Mouse (Mus musculus) retina, adult 2 months (tissue): Measurements from ENCODE around the gene Gm42669.

Experiments used
- DNase-seq: peaks from one replicate; pipeline ENCODE4 v3.0.0-alpha.2; 2012; ENCODE audit warnings: low read depth, low spot score

Gm42669 gene

DNA sequence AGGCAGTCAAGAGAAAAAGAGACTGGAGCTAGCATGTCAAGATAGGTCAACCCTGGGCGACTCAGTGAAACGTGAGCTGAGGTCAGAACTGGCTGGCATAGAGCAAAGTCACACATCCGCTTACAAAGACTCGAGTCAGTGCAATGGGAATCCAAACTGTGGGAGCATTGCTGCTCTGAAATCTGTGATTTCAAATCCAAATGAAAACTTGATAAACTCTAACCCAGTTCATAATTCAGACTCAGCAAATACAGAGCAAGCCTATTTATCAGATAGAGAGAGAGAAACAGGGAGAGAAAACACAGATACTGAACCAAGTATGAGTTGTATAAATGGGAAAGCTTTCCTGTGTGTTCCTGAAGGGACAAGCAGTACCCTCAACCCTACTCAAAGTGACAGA, at the start of gene Gm42669:
Gm42669 (plus strand) TSS at position 301 of the 400 bp plus-strand sequence.
- no peak for DNase-seq

DNA sequence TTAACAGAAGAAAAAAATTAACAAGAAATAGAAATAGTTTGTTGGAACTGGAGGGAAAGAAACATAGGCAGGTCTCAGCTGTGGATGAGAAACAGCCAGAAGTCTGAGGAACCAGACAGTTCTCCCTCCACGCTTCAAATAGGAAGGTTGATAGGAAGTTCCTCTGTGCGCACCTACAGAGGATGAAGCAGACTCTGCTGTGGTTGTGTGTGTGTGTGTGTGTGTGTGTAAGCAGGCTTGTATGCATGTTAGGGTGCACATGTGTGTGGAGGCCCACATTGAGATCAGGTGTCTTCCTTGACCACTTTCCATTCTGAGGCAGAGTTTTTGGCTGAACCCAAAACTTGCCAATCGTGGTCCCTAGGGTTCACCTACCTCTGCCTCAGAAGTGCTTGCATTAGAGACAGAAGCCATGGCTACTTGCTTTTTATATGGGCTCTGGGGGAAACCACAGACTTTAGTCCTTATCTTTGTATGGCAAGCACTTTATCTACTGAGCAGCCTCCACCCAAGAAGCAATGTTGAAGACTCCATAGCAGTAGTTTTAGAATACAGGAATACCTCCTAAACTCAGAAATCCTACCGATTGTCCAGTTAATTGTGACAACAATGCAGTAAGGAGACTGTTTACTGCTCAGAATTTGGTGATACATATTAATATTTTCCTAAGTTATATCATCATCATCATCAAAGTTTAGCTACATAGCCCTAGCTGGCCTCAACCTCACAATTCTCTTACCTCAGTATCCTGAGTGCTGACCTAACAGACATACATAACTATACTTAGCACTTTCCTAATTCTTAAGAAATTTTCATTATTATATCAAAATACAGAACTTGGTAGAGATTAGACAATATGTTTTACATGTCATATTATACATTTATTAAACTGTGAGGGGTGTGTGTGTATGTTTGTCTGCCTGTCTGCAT, 45.0 kb upstream of the Gm42669 start:
- no peak for DNase-seq

DNA sequence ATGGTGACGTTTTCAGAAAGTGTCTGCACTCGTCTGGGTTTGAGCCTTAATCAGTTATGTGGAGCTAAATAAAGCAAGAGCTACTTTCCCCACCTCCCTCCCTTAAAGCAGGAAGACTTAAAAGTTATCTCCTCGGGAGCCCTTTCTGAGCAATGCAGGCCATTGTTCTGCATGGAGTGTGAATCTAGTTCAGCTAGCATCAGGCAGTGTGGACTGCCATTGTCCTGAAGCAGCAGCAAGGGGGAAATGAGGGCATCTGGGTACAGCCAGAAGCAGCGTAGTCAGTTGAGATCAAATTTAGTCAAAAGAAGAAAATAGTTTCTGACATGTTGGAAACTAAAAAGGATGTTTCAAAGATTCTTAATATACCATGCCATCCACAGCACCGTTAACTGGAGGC, 40.9 kb upstream of the Gm42669 start:
- peak; percentile 15 for DNase-seq

GRCm38 (mm10) chr5:107467098-107467497, 40.3 kb upstream of the Gm42669 start:
- no peak for DNase-seq

DNA sequence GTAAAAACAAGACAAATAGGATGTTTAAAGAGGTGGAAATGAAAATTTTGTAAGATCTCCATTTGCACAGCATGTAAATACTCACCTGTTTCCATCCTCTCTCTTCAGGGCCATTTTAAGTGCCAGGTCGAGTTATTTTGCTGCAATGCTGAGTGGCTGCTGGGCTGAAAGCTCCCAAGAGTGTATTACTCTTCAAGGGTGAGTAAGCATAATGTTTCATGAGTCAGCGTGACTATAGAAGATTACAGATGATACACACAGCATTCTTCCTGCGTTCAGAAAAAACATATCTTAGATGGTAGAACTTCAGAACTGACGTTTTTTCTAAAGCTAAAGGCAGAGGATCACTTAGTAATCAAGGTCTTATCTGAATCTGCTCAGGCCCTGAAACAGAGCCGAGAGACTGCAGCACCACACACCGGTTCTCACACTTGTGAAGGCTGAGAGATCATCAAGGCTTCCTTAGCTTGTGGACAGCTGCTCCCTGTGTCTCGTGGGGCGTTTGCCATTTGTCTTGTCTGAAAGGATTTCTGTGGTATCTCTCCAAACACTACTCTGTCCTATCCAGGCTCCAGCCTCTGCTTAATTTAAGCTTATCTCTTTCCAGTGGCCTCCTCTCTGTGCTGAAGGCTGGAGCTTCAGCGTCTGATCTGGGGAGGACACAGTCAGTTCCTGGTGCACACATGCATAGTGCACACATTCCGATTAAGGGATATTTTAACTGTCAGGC, 36.7 kb upstream of the Gm42669 start:
- no peak for DNase-seq

- DNase-seq: no peak
Measured at GRCm38 (mm10) chr5:107480194-107480593, 27.2 kb upstream of the Gm42669 start.

GRCm38 (mm10) chr5:107488996-107489395, 18.4 kb upstream of the Gm42669 start:
- no peak for DNase-seq

DNA sequence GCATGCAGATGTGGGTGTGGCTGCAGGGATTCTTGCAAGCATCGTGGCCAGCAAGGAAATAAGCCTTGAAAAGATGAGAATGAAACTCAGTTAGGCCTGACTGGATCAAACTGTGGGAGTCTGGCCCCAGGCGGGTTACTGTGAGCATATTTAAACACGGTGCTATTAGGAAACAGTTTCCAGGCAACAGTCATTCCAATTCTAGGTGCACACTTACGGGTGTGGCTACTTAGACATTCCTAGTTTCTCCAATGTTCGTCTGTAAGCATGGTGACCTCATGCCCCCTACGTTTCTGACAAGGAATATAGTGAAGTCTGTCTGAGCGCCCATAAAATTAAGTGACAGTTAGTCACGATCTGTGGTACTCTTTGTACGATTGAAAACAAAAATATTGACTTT, 16.4 kb upstream of the Gm42669 start:
- DNase-seq: no peak

GRCm38 (mm10) chr5:107492471-107492870, 14.9 kb upstream of the Gm42669 start:
- no peak for DNase-seq

DNA sequence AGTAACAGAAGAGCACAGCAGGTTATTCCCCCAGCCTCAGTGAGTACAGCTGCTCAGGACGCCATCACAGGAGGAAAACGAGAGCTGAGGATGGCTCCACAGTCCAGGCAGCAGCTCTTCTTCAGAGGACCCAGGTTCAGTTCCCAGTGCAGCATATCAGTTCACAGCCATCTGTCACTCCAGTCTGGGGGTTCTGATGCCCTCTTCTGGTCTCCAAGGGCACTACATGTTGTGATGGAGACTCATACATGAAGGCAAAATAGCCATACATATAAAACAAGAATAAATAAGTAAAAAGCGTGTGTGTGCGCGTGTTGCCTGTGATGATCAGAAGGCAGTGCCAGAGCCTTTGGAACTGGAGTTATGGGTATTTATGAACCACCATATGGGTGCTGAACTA, 12.7 kb upstream of the Gm42669 start:
- DNase-seq: no peak

DNA sequence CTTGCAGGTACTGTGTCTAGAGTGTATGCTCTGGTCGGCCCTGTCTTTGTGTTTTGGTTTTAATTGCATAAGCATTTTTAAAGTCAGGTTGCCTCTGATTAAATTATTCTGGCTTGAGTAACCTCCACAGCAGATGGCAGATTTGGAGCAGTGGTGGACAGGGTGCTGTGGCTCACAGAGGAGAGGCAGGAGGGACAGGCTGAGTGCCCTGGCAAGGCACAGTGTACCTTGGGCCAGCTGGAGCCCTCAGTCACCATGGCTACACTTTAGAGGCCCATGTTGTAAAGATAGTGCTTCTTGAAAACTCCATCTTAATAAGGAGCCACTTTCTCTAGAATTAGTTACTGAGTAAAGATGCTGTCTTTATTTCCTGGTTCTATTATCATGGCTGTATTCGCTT, 11.4 kb upstream of the Gm42669 start:
- DNase-seq: no peak

DNA sequence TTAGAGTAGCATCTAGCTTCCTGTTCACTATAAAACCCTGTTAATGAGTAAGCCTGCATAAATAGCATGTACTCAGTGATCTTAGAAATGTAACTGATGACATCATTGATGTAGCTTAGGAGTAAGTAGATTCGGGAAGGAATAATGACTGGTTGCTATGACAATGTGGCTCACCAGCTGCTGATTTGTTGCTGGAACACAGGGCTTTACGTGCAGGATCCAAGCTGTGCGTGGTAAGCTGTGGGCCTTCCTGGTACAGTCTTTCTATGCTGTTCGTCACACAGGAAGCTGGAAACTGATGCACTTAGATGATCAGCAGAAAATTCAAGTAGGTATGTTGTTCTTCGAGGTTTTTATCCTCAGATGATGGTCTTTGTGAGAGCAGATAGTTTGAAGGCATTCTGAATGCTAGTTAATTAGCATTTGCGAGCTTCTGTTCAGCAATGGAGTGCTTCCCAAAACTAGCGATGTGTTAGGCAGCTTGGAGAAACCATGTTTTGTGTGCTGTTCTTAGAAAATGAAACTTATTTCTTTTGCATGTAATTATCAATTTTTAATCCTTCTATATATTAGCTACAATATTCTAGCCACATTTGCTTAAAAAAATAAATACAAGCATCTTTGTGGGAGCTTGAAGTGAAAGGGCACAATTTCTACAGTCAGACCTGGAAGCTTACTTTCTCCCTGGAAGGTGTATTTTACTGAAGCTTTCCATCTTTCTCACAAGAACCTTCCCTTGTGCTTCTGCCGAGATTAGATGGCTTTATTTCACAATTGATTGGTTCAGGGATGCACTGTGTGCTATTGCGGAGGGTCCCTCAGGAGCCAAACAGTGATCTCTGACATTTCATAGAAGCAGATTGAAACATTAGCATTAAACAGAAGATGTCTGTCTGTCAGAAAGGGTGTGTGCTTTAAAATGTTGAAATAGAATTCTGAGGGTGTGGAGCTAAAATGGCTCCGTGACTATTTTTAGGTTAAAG, 9.6 kb upstream of the Gm42669 start:
- peak; percentile 49 for DNase-seq

- DNase-seq: no peak
Measured at GRCm38 (mm10) chr5:107498806-107499310, 8.6 kb upstream of the Gm42669 start.

GRCm38 (mm10) chr5:107499891-107500535, 7.4 kb upstream of the Gm42669 start:
- DNase-seq: no peak

DNA sequence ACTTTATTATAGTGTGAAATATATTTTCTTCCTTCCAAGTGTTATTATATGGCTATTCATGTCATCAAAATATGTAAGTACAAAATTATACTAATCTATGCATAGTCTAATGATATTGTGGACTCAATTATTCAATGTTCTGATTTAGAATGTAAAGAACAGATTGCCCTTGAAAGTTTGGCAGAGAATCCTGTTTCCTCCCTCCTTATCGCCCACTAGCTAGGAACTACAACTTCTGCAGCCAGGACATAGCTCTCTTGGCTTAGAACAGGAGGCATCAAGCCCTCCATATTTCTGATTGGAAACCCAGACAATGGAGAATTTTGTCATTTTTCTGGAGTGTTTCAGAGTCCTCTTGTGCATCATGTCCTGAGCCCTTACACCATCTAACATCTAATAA, 6.7 kb upstream of the Gm42669 start:
- no peak for DNase-seq

DNA sequence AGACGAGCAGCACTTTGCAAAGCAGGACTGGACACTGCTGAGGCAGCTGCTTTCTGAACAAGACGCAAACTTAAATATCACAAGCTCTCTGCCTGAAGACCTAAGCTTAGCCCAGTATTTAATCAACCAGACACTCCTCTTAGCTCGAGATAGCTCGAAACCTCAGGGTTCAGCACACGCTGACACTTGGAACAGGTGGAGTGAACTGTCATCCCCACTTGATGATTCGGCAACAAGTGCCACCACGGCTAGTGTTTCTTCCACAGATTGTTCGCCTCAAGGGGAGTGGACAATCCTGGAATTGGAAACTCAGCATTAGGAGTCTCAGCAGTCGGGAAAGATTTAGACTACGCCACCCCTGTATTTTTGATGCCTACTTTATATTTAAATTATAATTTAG, 3.1 kb downstream of the Gm42669 start:
- DNase-seq: no peak

DNA sequence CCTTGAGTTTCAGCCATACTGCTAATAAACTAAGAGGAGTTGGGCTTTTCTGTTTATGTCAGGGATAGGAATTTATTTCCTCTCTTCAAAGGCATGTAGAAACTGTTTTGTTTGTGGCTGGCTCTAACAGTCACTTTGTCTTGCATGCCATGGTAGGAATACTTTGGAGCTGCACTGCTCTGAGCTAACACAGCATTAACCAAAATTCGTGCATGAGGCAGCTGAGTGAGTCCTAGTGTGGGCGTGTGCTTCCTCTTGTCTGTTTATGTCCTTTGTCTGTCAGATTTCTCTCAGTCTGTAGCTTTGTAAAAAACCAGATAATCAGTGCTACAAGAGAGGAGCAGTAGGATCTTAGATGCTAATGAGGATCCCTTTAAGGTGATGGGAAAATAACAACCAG, 3.9 kb downstream of the Gm42669 start:
- DNase-seq: no peak

DNA sequence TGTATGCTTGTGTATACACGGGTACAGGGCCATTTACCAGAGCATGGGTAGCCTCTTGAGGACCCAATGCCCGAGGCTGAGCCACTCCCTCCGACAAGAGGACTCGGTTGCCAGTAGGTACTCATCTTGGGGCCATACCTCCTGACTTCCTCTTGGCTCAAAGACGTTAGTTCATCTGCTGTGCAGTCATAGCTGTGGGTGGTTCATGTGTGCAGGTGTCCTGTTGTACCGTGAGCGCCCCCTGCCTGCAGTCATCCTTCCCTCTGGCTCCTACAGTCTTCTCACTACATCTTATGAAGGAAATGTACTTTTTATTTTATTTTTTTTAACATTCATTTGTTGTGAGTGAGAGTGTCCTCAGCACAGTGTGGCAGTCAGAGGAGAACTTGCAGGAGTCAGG, 6.2 kb downstream of the Gm42669 start:
- DNase-seq: peak; percentile 28

DNA sequence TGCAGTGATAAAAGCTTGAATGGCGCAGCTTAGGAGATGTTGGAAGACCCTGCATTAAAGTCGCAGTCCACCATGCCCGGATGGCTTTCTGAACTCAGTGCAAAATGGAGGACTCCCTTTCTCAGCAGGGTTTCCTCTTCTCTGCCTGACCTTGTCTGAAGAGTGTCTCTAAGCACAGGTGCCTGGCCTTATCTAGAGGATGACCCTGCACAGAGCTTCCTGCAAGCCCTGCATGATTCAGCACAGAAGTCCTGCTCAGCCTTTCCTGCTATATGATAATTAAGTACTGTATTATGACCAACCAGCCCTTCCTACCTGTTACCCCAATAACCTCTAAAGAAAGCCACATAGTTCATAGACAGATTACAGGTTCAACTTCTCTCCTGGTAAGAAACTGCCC, 8.0 kb downstream of the Gm42669 start:
- no peak for DNase-seq

DNA sequence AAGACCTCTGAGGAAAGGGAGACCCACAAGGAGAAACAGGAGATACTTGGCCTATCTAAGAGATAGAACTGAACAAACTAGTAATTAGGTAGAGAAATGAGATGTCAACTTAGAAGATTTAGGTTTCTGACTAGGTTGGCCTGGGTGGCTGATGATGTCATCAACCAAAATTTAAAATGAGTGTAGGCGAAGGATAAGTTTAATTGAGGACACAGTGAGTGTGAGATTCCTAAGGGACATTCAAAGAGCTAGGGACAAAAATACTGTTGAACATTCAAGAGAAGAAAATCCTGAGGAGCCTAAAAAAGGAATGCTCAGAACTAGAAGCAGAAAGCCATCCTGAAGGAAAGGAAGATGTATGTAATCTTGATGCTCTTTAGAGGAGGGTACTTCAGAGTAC, 8.7 kb downstream of the Gm42669 start:
- no peak for DNase-seq

- DNase-seq: no peak
Measured at GRCm38 (mm10) chr5:107518602-107519001, 11.2 kb downstream of the Gm42669 start.
